Mouse (Mus musculus): ENCODE measurements around the gene Ablim2. TPM values are rescaled to one million over a fixed set of nuclear protein-coding genes. Genes with fewer than 3 reads are reported as not detected.

Ablim2 gene
- 4.0 and 4.5 TPM in 2 replicates for polyA plus RNA-seq (2012; rRNA removed)

DNA sequence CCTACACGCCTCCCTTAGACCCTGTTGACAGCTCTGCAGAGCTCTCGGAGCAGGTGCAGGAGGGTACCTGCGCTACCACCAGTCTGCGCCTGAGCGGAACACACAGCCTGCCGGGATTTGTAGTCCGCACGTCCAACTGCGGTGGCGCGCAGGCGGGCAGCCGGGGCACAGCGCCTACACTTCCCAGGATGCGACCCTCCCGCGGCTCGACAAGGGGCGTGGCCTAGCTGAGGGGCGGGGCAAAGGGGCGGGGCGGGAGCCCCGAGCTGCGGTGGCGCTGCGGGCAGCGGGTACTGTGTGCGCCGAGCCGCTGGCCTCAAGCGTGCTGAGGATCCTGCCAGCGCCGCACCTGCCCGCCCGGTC is at the start of gene Ablim2:
Ablim2 (plus strand) TSS at position 242 of the 363 bp plus-strand sequence.
- Histone ChIP-seq H3K4me1 (replicated peaks; ENCODE audit: control insufficient read depth, insufficient read depth, low read length) (peaks cover 14% of the 10 kb centered on the region), H3K27ac (ENCODE audit: control insufficient read depth, insufficient read depth, low read length) (no peak within 1 kb of the TSS), H3K36me3 (ENCODE audit: control insufficient read depth, insufficient read depth, low read length) (no peaks in the 10 kb centered on the region), H3K27me3 (ENCODE audit: control insufficient read depth, insufficient read depth, low read length) (no peaks in the 10 kb centered on the region; the same call in 1 of the 2 replicates), H3K4me3 (ENCODE audit: control insufficient read depth, insufficient read depth, low read length) (peak within 1 kb of the TSS; percentile 53)
- DNase-seq = peak; percentile 92
- under 1% methylated on average over 35 of the region's 35 CpGs for WGBS
- TF ChIP-seq POLR2A (IDR thresholded peaks at IDR 0.05; ENCODE audit: control insufficient read depth, extremely low read depth, insufficient read depth, low read length, poor library complexity) (no peak), CTCF (IDR thresholded peaks at IDR 0.05; ENCODE audit: borderline replicate concordance, control insufficient read depth, extremely low read depth, insufficient read depth, low read length, poor library complexity) (0 out of 2 replicates have a peak, but pooled peaks have one; percentile 37)

DNA sequence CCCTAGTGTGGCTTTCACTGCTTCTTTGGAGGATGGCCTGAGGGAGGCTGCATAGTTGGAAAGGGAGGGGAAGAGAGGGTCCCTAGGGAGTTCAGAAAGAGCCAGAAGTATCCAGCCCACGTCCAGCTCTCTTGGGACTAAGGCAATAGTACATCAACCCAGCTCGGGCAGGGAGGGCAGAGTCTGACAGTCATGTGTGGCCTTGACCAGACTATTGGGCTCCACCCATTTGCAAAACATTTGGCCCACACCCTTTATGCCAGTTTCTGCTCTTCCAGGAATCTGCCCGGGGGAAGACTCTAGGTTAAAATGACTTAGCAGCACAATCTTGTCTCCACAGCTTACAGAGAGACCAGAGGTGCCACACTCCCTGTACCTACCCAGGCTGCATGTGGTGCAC is 47.2 kb upstream of the Ablim2 start:
- H3K4me3 ChIP-seq (ENCODE audit: control insufficient read depth, insufficient read depth, low read length) = no peak overlapping the region
- WGBS = 86% methylated on average over 3 of the region's 3 CpGs
- no peaks in the 10 kb centered on the region for H3K36me3 ChIP-seq (ENCODE audit: control insufficient read depth, insufficient read depth, low read length)
- no peak for TF ChIP-seq CTCF (IDR thresholded peaks at IDR 0.05; ENCODE audit: borderline replicate concordance, control insufficient read depth, extremely low read depth, insufficient read depth, low read length, poor library complexity)
- TF ChIP-seq POLR2A (IDR thresholded peaks at IDR 0.05; ENCODE audit: control insufficient read depth, extremely low read depth, insufficient read depth, low read length, poor library complexity) = no peak
- no peaks in the 10 kb centered on the region for H3K27me3 ChIP-seq (ENCODE audit: control insufficient read depth, insufficient read depth, low read length)
- DNase-seq = no peak
- H3K27ac ChIP-seq (ENCODE audit: control insufficient read depth, insufficient read depth, low read length) = no peak overlapping the region
- no peaks in the 10 kb centered on the region for H3K4me1 ChIP-seq (replicated peaks; ENCODE audit: control insufficient read depth, insufficient read depth, low read length)

DNA sequence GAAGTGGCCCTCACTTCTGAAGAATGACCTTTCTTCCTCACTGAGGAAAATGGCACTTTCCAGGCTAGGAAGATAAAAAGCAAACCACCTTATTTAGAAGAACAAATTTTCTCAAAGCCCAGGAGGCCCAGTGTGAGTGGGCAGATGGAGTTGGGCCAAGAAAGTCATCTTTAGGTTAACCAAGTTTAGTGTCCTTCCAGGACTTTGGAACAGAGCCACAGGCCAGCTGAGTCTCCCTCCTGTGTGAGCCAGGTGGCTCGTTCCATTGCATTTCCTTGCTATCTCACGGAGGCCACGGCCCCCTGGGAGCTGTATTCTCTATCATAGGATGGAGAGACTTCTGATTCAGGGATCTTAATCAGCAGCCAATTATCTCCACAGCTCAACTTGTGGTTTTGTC is 46.7 kb upstream of the Ablim2 start:
- no peak overlapping the region for H3K27ac ChIP-seq (ENCODE audit: control insufficient read depth, insufficient read depth, low read length)
- no peak for TF ChIP-seq POLR2A (IDR thresholded peaks at IDR 0.05; ENCODE audit: control insufficient read depth, extremely low read depth, insufficient read depth, low read length, poor library complexity)
- H3K4me1 ChIP-seq (replicated peaks; ENCODE audit: control insufficient read depth, insufficient read depth, low read length) = no peaks in the 10 kb centered on the region
- 90% methylated on average over 3 of the region's 3 CpGs for WGBS
- H3K27me3 ChIP-seq (ENCODE audit: control insufficient read depth, insufficient read depth, low read length) = no peaks in the 10 kb centered on the region
- DNase-seq = no peak
- H3K36me3 ChIP-seq (ENCODE audit: control insufficient read depth, insufficient read depth, low read length) = no peaks in the 10 kb centered on the region
- no peak overlapping the region for H3K4me3 ChIP-seq (ENCODE audit: control insufficient read depth, insufficient read depth, low read length)

DNA sequence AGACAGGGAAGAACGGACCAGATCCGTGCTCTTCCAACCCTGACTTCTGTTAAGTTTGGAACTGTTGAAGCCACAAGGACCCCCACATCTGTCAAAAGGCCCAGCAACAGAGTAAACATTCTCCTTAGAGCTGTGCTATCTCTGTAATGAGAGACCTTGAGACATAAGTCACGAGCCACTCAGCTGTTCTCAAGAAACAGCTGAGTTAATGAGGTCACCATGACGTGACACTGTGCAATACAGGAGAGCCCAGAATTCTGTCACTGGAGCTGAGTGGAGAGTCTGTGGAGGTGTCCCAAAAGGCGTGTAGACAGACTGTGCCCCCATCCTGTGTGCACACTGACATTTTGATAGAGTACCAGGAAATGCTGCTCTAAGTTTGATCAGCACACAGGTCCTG is 45.2 kb upstream of the Ablim2 start:
- Histone ChIP-seq H3K4me1 (replicated peaks; ENCODE audit: control insufficient read depth, insufficient read depth, low read length) (no peaks in the 10 kb centered on the region), H3K36me3 (ENCODE audit: control insufficient read depth, insufficient read depth, low read length) (no peaks in the 10 kb centered on the region), H3K4me3 (ENCODE audit: control insufficient read depth, insufficient read depth, low read length) (no peak overlapping the region), H3K27me3 (ENCODE audit: control insufficient read depth, insufficient read depth, low read length) (no peaks in the 10 kb centered on the region), H3K27ac (ENCODE audit: control insufficient read depth, insufficient read depth, low read length) (no peak overlapping the region)
- TF ChIP-seq CTCF (IDR thresholded peaks at IDR 0.05; ENCODE audit: borderline replicate concordance, control insufficient read depth, extremely low read depth, insufficient read depth, low read length, poor library complexity) (no peak), POLR2A (IDR thresholded peaks at IDR 0.05; ENCODE audit: control insufficient read depth, extremely low read depth, insufficient read depth, low read length, poor library complexity) (no peak)
- 92% methylated on average over 5 of the region's 5 CpGs for WGBS
- no peak for DNase-seq

DNA sequence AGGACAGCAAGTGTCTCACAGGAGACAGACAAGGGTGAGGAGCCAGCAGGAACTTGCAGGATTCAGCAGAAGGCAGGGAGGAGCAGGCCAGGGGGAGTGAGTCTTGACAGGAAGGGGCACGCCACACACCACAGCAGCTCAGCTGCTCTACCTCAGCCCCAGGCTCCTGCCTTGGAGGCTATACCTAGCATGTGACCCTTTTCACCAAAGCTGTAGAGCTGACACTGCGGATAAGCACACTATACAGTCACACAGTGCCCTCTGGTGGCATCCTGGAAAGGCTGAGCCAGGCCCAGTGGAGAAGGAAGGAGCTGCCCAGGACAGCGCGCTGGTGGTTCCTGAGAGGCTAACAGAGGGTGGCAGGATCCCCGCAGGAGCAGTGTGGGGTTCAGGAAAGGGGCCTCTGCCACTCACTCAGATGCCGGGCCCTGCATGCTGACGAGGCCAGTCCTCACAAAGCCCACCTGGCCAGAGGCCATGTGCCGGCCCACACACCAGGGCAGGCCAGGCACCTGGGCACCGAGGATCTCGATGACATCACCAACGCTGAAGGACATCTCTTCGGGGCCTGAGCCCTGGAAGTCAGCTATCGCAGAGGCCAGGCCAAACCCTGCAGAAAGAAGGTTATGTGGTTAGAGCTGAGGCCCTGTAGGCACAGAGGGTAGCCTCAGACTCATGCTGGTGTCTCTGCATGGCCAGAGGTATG is 43.9 kb upstream of the Ablim2 start:
- H3K27me3 ChIP-seq (ENCODE audit: control insufficient read depth, insufficient read depth, low read length) = no peaks in the 10 kb centered on the region
- TF ChIP-seq CTCF (IDR thresholded peaks at IDR 0.05; ENCODE audit: borderline replicate concordance, control insufficient read depth, extremely low read depth, insufficient read depth, low read length, poor library complexity) (peak; percentile 35; the same call in 1 of the 2 replicates), POLR2A (IDR thresholded peaks at IDR 0.05; ENCODE audit: control insufficient read depth, extremely low read depth, insufficient read depth, low read length, poor library complexity) (no peak)
- peak; percentile 52 for DNase-seq
- H3K36me3 ChIP-seq (ENCODE audit: control insufficient read depth, insufficient read depth, low read length) = no peaks in the 10 kb centered on the region
- H3K4me1 ChIP-seq (replicated peaks; ENCODE audit: control insufficient read depth, insufficient read depth, low read length) = no peaks in the 10 kb centered on the region
- H3K27ac ChIP-seq (ENCODE audit: control insufficient read depth, insufficient read depth, low read length) = no peak overlapping the region
- 60% methylated on average over 13 of the region's 13 CpGs for WGBS
- no peak overlapping the region for H3K4me3 ChIP-seq (ENCODE audit: control insufficient read depth, insufficient read depth, low read length)

DNA sequence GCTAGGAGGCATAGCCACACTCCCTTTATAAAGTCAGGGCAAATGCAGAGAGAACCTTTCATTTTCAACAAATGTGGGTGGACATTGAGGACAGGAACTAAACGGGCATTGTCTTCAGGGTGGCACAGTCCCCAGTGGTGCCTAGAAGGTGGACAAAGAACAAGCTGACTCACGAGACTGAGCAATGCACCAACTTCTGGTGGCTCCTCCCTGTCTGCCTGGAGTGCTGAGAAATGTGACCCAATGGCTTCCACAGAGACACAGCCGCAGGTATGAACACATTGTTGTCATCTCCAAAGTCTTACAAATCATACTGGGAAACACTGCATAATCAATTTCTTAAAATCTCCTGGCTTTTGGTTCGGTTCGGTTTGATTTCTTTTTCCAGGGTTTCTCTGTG is 40.2 kb upstream of the Ablim2 start:
- no peaks in the 10 kb centered on the region for H3K27me3 ChIP-seq (ENCODE audit: control insufficient read depth, insufficient read depth, low read length)
- WGBS = 92% methylated on average over 5 of the region's 5 CpGs

DNA sequence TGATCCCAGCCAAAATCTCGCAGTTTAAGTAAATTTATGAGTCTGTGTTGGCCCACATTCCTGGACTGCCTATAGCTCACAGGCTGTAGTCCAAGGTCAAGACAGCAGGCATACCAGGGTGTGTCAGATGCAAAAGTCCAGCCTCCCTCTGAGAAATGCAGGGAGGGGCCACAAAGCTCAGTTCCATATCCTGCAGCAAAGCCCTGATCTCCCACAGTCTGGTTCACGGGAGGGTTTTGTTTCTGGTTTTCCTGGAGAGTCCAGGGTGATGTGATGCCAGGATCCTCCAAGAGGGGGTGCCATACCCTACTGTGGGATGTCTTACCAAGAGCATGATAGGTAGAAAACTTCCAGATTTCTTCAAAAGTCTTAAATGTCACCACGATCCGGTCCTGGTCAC is 39.7 kb upstream of the Ablim2 start:
- Histone ChIP-seq H3K36me3 (ENCODE audit: control insufficient read depth, insufficient read depth, low read length) (no peaks in the 10 kb centered on the region), H3K4me3 (ENCODE audit: control insufficient read depth, insufficient read depth, low read length) (no peak overlapping the region), H3K27me3 (ENCODE audit: control insufficient read depth, insufficient read depth, low read length) (no peaks in the 10 kb centered on the region), H3K4me1 (replicated peaks; ENCODE audit: control insufficient read depth, insufficient read depth, low read length) (no peaks in the 10 kb centered on the region), H3K27ac (ENCODE audit: control insufficient read depth, insufficient read depth, low read length) (no peak overlapping the region)
- DNase-seq = peak; percentile 18
- 76% methylated on average over 4 of the region's 4 CpGs for WGBS
- TF ChIP-seq CTCF (IDR thresholded peaks at IDR 0.05; ENCODE audit: borderline replicate concordance, control insufficient read depth, extremely low read depth, insufficient read depth, low read length, poor library complexity) = no peak
- no peak for TF ChIP-seq POLR2A (IDR thresholded peaks at IDR 0.05; ENCODE audit: control insufficient read depth, extremely low read depth, insufficient read depth, low read length, poor library complexity)

More for the DNA sequence above, 40.2 kb upstream of the Ablim2 start:
- Histone ChIP-seq H3K36me3 (ENCODE audit: control insufficient read depth, insufficient read depth, low read length) (no peaks in the 10 kb centered on the region), H3K4me3 (ENCODE audit: control insufficient read depth, insufficient read depth, low read length) (no peak overlapping the region), H3K27ac (ENCODE audit: control insufficient read depth, insufficient read depth, low read length) (no peak overlapping the region), H3K4me1 (replicated peaks; ENCODE audit: control insufficient read depth, insufficient read depth, low read length) (no peaks in the 10 kb centered on the region)
- DNase-seq = no peak
- TF ChIP-seq POLR2A (IDR thresholded peaks at IDR 0.05; ENCODE audit: control insufficient read depth, extremely low read depth, insufficient read depth, low read length, poor library complexity) (no peak), CTCF (IDR thresholded peaks at IDR 0.05; ENCODE audit: borderline replicate concordance, control insufficient read depth, extremely low read depth, insufficient read depth, low read length, poor library complexity) (no peak)
